Mouse (Mus musculus): ENCODE data around the gene Tbc1d22a.

The Tbc1d22a gene

DNA sequence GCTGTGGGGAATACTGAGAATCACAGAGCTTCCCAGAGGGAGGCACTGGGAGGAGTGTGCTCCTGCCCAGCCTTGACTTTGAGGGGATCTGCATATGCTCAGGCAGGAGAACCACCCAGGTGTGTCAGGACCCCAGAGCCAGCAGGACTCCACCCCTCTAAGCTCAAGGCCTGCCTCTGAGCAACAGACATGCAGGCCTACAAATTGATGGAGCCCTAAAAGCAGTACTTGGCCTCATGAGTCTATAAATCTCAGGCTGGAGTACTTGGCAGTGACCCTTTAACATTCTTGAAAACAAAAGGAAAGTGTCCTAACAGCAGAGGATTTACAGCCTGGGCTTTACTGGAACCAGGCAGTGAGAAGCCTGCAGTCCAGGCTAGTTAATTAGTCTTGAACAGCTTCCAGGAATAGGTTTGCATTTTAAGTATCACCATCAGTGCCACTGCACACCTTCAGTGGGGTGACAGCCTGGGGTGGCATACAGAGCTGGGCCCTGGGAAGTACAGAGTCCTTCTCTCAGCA, 263.3 kb downstream of the Tbc1d22a start:
- no peak for ATAC-seq (ENCODE audit: insufficient number of reproducible peaks, low FRiP score, low TSS enrichment)

DNA sequence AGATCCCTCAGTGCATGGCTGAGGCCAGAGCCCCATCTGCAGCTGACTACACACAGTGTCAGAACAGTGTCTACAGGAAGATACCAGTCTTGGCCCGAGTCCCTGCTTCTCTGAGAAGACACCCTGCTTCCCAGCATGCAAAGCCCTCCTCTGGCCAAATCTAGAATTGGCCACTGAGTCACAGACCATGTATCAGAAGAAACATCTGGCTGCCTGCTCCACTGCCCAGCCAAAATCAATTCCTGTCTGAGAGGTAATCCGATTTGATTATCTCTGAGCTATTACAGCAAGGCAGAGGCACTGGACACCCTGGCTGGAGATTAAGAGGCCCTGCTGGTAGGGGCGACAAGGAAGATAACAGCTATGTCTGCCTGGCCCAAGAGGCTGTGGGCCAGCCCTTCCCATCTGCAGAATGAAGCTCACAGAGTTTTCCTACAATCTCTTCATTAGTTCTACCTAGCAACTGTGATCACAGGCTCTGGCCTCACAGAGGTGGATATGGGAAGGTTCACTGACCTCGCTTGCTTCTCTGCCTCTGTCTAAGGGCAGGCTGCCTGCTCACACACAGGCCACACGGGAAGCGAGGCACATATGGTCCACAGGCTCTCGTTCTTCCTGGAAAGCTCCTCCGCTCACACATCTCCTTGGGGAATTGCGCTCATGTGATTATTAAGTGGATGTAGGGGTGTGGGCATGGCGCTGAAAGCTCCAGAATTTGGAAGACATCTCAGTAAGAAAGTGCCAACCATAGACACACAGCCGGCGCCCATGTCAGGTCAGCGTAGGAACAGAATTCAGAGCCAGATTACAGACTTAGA, 264.6 kb downstream of the Tbc1d22a start:
- no peak for ATAC-seq (ENCODE audit: insufficient number of reproducible peaks, low FRiP score, low TSS enrichment)

DNA sequence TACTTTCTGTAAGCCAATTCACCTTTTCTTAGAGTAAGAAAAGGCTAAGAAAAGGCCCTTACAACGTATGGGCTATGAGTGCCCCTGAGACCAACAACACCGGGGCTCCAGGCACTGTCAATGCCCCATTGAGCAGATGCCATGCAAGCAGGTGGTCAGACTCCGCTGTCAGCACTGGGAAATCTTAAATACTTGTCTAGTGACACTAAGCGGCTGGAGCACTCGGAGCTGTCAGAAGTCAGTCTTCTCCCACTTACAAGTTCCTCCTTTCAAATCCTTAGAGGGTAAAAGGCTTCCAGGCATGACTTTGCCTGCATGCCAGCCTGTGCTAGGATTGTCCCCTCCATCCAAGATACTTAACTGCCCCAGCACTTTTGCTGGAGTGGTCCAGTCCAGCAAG, 268.1 kb downstream of the Tbc1d22a start:
- no peak for ATAC-seq (ENCODE audit: insufficient number of reproducible peaks, low FRiP score, low TSS enrichment)

DNA sequence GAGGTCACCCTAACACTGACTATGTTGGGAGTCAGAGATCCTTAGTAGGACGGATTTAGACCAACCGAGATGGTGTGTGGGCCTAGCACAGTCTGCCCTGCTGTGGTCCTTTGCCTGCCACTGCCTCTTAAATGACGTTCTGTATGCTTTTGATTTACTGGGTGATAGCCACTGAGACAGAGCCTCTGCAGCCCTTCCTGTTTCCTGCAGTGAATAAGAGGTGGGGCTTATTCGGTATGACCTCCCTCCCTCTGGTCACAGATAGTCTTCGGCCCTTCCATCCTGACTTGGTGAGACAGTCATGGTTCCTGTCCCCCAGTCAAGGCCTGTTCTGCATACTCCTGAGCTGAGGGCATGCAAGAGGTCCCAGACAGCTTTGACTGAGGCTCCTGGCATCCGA, 271.6 kb downstream of the Tbc1d22a start:
- no peak for ATAC-seq (ENCODE audit: insufficient number of reproducible peaks, low FRiP score, low TSS enrichment)

DNA sequence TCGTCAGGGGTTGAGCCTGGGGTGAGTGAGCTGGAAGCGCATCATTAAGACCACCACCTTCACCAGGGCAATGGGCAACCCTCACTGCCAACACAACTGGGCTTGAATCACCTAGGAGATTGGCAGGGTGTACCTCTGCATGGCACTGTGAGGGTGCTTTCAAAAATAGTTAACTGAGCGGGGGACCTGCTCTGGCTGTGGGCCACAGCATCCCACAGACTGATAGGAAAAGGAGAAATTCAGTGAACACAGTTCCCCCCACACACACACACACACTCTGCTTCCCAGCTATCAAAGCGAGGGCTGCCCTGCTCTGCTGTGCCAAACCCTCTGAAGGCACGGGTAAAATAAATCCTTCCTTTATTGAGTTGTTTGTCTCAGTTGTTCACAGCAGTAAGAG, 273.1 kb downstream of the Tbc1d22a start:
- no peak for ATAC-seq (ENCODE audit: insufficient number of reproducible peaks, low FRiP score, low TSS enrichment)

DNA sequence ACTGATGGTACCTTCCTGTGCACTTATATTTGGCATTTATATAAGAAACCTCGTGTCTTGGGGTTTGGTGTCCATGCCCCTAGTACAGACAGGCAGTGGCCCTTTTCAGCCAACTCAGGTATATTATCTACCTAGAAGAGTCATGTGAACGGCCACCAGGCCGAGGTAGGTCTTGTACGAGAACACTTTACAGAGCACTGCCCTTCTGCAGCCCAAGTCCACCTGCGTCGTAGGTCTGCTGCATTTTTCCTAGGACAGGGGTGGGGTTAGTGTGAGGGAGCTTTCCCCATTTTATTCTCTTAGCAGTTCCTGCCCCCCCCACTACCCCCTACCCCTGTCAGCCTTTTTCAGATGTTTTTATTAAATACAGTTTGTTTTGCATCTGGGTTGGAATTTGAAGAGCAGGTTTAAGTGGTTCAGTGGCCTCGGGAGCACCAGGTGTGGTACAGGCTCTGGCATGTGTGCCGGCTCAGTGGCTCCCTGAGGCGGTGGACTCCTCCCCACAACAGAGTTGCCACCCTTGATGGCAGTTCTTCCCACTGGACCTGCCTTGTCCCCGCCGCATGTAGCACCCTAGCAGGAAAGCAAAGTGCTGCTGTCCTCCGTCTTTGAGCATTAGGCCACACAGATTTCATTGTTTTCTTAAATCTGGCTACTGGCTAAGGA, 277.3 kb downstream of the Tbc1d22a start:
- ATAC-seq (ENCODE audit: insufficient number of reproducible peaks, low FRiP score, low TSS enrichment): no peak

DNA sequence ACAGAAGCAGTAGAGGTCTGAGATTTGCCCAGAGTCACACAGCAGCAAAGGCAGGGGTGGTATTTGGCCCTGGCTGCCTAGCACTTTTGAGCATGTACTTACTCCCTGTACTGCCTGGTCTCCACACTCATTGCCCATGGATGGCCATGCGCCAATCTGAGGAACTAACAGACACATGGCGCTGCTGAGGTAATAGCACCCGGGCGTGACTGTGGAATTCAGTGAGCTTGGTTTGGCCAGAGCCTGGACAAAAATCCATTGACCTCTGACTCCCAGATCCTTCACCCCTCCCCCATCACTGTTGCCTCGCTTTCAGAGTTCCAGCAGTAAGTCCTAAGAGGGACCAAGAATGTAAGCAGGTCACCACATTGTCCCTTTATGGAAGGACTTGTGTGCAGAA, 278.4 kb downstream of the Tbc1d22a start:
- ATAC-seq (ENCODE audit: insufficient number of reproducible peaks, low FRiP score, low TSS enrichment): no peak

DNA sequence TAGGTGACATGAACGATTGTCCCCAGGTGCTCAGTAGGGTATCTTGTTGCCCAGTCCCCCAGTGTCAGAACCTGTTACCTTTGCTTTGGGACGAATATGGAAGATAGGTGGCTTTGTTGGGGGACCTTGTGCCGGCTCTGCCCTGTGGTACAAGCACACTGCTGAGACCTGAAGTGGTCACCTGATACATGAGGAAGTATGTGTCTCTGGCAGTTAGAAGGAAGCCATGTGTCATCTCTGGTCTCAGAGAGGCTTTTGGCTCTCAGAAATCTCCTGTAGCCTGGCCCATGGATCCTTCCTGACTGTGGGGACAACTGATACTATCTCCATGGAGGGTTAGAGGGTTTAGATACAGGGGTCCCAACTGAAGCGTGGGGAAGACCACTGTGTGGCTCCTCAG, 281.9 kb downstream of the Tbc1d22a start:
- ATAC-seq (ENCODE audit: insufficient number of reproducible peaks, low FRiP score, low TSS enrichment): peak; percentile 5; the same call in 1 of the 2 replicates

DNA sequence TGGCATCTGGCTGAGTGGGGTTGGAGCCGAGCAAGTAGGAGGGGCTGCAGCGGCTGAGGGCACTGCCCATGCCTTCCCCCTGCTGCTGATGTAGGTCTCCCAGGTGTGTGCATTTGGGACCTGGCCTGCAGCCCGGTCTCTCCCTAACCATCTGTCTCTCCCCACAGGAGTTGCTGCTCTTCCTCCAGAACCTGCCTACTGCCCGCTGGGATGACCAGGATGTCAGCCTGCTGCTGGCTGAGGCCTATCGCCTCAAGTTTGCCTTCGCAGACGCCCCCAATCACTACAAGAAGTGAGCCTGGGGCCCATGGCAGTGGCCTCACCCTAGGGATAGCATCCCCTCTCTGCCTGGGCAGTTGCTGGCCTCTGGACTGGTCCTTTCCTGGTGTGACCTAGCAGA, 282.4 kb downstream of the Tbc1d22a start:
- ATAC-seq (ENCODE audit: insufficient number of reproducible peaks, low FRiP score, low TSS enrichment): 0 out of 2 replicates have a peak, but pooled peaks have one; percentile 12

DNA sequence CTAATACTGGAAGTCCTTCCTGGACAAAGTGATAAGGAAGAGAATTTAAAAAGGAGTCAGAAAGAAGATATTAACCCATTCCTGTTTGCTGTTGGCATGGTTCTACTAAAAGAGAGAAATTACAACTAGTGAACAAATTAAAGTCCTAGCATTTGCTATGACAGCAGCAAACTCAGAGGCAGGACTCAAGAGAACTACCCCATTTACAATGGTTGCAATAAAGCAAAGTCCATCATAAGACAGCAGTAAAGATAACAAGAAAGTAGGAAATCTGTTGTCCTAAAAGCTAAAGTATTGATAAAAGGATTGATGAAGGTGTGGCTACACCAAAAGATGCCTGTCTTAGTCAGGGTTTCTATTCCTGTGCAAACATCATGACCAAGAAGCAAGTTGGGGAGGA, 286.3 kb downstream of the Tbc1d22a start:
- ATAC-seq (ENCODE audit: insufficient number of reproducible peaks, low FRiP score, low TSS enrichment): no peak

DNA sequence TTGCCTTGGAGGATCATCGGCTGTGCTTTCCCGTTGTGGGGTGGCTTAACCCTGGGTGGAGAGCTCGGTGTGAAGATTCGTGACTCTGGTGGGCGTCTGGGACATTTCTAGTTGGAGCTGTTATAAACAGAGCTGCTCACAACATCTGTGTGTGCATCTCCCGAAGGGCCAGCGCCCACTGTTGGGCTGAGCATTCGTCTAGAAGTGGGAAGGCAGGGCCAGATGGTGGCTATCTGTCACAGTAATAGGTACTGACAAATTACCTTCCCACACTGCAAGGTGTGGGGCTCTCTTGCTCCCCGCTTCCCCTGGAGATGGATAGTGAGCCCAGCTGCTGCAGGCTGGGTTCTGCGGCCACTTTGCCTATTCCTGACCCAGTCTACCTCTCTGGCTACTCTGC, 289.2 kb downstream of the Tbc1d22a start:
- ATAC-seq (ENCODE audit: insufficient number of reproducible peaks, low FRiP score, low TSS enrichment): no peak

DNA sequence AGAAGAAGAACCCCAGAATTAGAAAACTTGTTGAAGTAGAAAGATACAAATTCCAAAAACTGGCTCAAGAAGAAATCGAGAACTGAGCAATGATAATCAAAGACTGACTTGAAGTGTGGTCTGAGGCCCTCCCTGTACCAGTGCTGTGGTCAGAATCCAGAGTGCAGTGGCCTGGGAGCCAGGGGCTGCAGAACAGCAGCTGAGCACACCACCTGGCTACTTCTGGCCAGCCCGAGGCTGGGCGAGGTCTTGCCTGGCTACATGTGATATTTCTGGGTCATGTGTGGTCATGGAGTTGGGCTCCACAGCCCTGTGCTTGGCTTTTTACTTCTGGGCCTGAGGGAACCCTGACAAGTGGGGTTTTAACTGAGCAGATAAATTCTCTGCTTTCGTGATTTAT, 292.4 kb downstream of the Tbc1d22a start:
- no peak for ATAC-seq (ENCODE audit: insufficient number of reproducible peaks, low FRiP score, low TSS enrichment)

DNA sequence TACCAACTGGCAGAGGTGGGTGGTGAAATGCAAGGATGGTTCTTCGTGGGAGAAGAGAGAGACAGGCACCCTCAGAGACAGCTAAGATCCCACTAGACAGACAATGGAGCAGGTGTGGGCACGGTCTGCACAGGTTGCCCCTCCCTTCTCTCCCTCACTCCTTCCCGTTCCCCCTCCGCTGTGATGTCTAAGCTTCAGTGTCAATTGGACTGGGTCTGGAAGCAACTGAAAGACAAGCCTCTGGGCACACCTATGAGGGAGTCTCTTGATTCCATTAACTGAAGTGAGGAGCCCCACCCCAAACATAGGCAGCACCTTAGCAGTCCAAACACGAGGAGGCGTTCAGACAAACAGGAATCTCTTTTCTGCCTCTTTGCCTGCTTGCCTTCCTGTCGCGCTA, 293.3 kb downstream of the Tbc1d22a start:
- ATAC-seq (ENCODE audit: insufficient number of reproducible peaks, low FRiP score, low TSS enrichment): no peak

DNA sequence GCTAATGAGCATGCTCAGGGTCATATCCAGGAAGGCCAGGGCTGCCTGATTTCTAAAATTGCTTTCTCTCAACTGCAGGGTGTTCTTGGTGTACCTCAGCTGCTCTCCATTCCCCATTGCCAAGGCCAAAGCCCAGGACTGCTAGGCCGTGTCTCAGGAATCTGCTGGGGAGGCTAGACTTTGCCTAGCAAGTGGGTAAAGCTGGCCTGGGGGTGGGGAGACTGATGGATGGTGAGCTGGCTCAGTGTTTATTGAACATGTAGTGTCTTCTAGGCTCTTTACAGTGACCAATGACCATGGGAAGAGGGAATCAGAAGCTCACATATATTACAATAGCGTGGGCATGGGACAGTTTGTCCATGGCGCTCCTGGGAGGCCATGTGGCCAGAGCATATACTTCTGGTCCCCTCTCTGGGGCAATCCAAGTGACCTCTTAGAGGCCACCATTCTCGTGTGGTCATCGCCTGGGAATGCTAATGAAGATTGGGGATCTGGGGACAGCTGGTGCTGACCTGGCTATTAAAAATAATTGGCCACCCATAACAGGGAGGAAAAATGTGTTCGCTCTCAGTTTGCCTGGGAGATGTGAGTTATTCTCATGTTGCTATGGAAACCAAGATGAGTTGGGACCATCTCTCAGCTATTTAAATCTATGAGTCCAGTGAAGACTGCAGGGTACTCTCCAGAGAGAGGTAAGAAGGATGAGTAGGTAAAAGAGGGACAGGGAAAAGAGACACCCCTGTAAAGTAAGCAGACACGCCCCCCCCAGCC, 294.3 kb downstream of the Tbc1d22a start:
- no peak for ATAC-seq (ENCODE audit: insufficient number of reproducible peaks, low FRiP score, low TSS enrichment)

DNA sequence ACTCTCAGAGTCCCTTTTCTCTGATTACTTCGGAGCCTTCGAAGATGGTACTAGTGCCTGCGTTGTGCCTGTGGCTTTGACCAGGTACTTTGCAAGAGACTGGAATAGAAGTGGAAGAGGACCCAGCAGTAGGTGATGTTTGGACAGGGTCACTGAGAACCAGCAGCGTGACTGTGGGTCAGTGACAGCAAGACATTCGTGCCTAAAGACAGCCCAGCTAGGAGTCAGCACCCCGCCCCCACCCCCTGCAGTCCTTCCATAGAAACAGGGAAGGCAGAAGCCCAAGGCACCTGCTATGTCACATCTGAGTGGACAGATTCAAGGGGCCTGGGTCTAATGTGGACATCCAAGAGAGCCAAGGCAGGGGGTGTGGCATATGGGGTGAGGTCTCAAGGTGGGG, 295.3 kb downstream of the Tbc1d22a start:
- ATAC-seq (ENCODE audit: insufficient number of reproducible peaks, low FRiP score, low TSS enrichment): no peak

DNA sequence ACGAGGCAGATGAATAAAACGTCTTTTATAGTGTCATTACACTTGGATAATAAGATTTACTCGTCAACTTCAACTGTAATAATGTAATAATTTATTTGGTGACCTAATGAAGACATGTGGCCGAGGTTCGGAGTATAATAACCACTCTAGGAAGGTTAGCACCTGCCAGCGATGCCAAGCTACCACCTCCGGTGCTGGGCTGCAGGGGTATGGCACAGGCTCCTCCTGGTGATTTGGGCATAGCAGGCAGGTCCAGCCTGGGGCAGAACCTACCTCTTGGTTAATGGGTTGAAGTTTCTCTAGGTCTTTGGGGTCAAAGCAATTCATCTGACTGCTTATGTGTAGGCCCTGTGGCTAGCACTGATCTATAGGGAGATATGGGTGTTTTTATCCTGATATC, 296.9 kb downstream of the Tbc1d22a start:
- ATAC-seq (ENCODE audit: insufficient number of reproducible peaks, low FRiP score, low TSS enrichment): no peak

DNA sequence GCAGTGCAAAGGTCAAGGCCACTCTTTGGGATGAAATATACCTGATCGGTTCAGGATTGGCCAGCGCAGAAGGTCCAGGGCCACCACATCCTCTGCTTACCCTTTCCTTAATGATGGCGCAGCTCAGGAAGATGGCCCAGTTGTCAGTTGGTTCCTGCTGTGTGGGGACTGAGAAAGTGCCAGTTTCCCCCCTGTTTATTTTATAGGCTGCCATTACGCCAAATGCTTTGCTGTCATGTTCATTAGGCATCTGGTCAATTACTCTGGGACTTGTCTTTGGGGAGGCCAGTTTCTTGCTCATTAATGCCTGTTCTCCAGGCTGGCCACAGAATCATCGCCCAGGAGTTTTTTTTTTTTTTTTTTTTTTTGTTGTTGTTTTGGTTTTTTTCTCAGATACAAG, 299.1 kb downstream of the Tbc1d22a start:
- no peak for ATAC-seq (ENCODE audit: insufficient number of reproducible peaks, low FRiP score, low TSS enrichment)

DNA sequence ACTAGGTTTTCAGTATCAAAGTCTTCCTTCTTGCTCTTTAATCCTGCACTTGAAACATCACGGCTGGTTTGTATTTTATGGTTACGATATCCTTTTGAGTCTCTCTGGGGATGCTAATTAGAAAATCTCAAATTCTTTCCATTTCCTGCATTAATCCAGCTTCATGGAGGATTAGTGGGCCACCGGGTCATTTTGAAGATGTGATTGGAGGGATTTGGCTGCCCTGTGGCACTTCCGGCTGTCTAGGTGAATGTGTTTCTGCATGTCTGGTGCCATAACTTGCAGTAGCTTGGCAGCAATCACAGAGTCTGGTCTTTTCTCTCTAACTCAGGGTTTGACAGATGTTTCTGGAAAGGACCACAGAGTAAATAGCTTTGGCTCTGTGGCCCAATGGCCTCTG, 305.9 kb downstream of the Tbc1d22a start:
- ATAC-seq (ENCODE audit: insufficient number of reproducible peaks, low FRiP score, low TSS enrichment): no peak

DNA sequence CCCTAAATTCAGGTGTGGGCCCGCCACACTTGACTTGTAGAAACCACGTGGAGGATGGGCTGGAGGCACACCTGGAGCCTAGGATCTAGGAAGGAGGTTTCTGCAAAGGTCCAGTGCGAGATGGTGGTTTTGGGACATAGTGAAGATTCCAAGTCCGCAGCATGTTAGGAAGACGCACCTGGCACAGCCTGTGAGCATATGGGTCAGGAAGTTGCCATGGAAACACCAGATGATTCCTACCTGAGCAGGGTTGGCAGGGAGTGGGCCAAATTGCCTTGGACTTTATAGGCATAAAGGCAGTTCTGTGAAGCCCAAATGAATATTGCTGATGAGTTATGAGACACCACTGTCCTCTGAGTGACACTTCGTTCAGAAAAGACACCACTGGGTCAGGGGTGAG, 321.1 kb downstream of the Tbc1d22a start:
- 0 out of 2 replicates have a peak, but pooled peaks have one; percentile 31 for ATAC-seq (ENCODE audit: insufficient number of reproducible peaks, low FRiP score, low TSS enrichment)

DNA sequence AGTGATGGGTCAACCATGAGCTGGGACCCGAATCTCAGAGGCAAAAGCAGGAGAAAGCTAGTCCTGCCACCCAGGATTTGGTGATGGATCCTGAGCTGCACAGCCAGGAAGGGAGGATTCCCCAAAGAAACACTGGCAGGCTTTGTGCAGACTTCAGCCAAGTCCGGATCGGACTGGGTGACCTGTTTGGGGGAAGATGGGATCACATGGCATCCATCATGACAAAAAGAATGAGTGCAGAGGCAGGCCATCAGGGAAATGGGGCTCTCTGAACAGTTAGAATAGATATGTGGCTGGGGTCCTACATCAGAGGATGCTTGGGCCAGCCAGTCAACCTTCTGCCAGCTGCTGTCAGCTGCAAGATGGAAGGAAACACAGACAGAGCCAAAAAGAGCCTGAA, 328.1 kb downstream of the Tbc1d22a start:
- ATAC-seq (ENCODE audit: insufficient number of reproducible peaks, low FRiP score, low TSS enrichment): no peak

Measured in cerebellum, adult (tissue).